Mouse (Mus musculus) c-Kit-positive CD71-positive TER-119-negative erythroid progenitor cells, embryonic 14.5 days (primary cell): ENCODE data around the gene Fhit.

Source experiments
- DNase-seq: peaks from one replicate; pipeline ENCODE4 v3.0.0-alpha.2; 2013; ENCODE audit warnings: low read depth

Gene Fhit

GRCm38 (mm10) chr14:10701707-10702106 lies 460.1 kb downstream of the Fhit start:
- DNase-seq: no peak

- DNase-seq: no peak
These were observed 481.8 kb downstream of the Fhit start for GRCm38 (mm10) chr14:10680041-10680440.

DNA sequence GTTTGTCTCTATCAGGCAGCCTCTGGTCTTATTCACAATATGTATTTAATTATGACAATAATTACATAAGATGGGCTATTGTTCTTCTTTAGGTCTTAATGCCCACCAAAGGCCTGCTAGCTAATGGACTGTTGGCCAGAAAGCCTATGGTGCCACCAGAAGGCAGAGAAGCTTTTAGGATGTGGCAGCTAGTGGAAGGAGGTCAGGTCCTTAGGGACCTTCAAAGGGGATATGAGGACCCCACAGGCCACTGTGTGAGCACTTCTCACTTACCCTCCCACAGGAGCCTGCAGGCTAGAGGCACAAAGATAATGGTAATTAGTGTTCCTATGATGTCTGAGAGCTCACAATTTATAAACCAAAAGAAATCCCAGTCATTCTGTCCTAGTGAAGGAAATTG lies 482.2 kb downstream of the Fhit start:
- no peak for DNase-seq

DNA sequence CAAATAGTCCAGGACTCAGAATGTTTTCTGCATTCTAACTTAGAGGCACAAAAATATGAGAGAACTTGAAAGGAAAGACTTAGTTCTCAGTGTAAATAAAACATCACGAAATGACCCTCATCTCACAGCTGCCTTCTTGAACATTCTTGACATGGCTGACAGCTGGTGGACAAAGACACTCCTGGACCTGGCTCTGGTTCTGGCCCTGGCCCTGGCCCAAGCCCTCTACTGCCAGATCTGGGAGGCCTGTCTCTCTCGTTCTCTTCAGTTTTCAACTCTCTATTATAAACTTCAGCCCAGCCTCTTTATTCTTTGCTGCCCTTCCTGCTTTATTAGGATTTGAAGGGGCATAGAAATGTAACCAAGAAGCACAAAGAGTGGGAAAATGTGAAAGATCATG lies 484.2 kb downstream of the Fhit start:
- DNase-seq: no peak

- no peak for DNase-seq
These were observed 501.6 kb downstream of the Fhit start for GRCm38 (mm10) chr14:10660247-10660646.

DNA sequence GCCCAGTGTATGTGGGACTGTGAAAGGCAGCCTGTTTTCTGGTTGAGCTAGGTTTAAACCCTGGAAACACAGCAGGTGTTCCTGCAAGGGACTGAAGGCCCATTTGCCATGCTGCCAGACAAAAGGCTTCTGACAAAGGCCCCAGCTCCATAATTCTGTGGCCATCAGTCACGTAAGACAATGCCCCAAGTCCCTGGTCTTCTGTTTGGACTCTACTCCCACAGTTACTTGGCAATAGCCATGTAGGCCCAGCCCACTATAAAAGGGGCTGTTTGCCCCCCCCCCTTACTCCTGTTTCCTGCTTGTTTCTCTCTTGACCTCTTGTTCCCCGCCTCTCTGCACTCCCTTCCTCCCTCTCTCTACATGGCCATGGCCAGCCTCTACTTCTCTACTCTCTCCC lies 502.5 kb downstream of the Fhit start:
- DNase-seq: no peak

DNA sequence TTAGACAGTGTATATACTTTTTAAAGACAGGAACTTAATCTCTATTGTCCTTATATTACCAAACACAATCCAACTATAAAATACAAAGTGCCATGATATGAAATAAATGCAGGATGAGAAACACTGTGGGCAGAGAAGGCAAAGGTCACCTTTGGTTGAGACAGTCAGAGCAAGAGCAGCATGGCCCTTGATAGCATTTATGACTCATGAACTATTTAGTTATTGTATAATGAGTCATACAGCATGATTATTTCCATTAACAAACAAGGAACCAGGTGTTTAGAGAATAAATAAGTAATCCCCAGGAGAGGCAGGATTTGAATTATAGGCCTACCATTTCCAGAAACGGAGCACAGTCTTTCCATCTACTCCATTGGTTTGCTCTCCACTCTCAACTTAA lies 503.6 kb downstream of the Fhit start:
- no peak for DNase-seq

DNA sequence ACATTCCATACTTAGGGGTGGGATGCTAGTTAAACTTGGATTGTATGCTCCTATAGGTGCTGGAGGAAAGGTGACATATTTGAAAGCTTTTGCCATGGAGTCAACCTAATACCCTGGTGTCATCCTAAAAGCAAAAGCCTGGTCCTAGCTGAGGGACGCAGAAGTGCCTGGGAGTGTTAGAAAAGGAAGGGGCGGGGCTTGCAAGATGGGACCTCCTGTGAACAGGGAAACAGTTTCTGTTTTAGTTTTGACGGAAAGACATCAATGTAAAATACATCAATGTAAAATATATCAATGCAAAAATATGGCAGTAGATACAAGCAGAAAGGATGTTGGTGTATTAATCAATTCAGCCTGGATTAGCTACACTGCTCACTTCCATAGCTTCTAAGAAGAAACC lies 504.5 kb downstream of the Fhit start:
- no peak for DNase-seq

- no peak for DNase-seq
These were observed 506.0 kb downstream of the Fhit start for GRCm38 (mm10) chr14:10655842-10656241.

- no peak for DNase-seq
These were observed 514.0 kb downstream of the Fhit start for GRCm38 (mm10) chr14:10647832-10648231.

DNA sequence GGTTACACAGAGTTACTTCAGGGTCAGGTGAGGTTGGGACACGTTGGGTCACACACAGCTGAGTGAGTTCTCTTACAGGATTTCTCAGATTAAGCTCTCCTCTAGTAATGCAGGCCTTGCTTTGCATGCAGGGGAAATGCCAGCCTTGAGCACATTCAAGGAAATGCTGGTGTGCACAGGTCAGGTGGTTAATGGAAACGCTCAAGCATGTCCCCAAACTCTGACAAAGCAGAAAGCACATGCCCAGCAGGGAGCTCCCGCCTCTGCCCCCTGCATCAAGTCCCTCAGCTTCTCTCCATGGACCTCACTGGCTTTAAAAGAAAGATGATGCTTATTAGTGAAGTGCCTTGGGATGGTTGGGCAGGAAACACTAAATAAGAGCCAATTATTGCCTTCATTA lies 530.1 kb downstream of the Fhit start:
- DNase-seq: no peak

- no peak for DNase-seq
These were observed 530.9 kb downstream of the Fhit start for GRCm38 (mm10) chr14:10630831-10631360.

DNA sequence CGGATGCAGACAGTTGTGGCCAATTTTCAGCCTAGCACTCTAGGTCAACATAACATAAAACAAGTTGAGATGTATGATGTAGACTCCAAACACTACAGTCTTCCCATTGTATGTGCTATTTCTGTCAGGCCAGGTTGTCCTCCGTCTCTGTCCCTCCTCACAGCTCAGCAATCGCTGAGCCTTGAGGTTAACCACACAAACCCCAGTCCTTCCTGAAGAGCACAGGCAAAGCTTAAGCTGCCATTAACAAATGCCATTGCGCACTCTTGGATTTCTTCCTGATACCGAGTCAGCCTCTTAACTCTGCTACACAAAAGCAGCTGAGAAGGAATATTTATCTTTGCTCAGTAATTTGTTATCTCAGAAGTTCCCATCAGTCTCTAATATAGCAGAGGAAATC lies 568.4 kb downstream of the Fhit start:
- no peak for DNase-seq

DNA sequence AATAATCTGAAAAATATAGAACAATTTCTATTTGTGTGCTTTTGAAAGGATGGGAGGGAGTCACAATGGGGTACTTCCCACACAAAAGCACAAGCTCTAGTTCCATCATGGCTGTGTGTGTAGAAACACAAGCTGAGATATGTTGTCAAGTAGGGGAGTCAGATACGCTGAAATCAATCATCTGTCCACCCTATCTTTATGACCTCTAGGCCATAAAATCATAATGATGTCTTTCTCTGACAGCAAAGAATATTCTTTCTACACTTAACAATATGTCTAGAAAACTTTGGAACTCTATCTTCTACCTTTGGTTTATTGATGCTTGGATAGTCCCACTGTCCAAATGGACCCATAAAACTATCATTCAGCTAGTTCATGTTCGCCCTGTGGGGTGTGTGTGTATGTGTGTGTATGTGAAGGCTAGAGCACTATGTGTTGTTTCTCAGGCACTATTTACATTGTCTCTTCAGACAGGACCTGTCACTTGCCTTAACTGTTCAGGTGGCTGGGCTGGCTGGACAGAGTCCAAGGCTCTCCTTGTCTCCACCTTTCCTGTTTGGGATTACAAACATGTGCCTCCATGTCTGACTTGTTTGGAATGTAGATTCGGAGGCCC lies 592.8 kb downstream of the Fhit start:
- no peak for DNase-seq

- DNase-seq: no peak
These were observed 594.1 kb downstream of the Fhit start for GRCm38 (mm10) chr14:10567771-10568170.

DNA sequence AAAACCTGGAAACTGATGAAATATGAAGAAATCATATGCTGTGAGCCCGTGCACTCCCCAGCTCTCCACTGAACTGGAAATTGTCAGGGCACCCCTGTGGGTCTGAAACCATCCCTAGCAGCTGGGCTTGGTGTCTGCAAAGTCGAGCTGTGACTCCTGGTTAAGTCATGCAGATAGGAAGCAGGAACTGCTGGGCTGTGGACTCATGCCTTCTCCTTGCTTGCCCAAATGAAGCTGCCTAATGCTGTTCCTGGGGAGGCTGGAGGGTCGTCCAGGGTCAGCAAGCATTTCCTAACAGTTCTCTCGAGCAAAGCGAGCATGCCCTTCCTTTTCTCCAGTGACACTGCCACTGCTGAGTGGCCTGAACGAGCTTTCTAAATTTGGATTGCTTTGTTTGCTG lies 607.1 kb downstream of the Fhit start:
- no peak for DNase-seq

DNA sequence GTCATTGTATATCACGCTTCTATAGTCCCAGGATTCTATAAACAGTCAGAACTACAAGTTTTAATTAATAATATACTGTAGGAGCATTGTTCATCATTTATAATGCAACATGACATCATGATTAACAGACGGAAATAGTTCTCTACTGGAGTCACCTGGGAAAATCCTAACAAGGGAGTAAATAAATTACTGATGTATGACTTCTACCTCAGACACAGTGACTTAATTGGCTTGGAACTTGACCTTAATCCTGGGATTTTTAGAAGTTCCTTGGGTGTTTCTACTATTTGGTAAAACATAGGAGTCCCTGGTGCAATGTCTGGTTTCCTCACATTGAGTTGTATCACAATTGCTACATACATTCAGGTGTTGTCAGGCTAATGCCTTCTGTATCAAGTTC lies 613.2 kb downstream of the Fhit start:
- DNase-seq: no peak

GRCm38 (mm10) chr14:10545916-10546315 lies 615.9 kb downstream of the Fhit start:
- DNase-seq: no peak

- DNase-seq: no peak
These were observed 627.0 kb downstream of the Fhit start for GRCm38 (mm10) chr14:10534862-10535261.

- DNase-seq: no peak
These were observed 629.9 kb downstream of the Fhit start for GRCm38 (mm10) chr14:10531748-10532500.

- no peak for DNase-seq
These were observed 635.0 kb downstream of the Fhit start for GRCm38 (mm10) chr14:10526800-10527199.

DNA sequence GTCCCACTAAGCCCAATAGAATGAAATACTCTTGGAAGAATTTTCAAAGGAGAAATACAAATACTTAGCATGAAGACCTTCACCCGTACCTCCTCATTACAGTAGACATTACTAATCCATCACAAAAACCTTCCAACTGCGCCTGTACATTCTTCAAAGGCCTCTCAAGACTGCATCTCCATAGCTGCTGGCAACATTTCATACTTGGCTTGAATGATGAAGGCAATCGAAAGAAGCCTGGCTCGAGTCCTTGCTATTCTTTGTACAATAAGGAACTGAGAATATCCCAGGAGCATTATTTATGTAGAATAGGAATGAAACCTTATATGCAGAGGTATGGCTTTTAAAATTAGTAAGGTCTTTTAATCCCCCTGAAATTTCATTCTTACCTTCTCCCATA lies 636.0 kb downstream of the Fhit start:
- no peak for DNase-seq

DNA sequence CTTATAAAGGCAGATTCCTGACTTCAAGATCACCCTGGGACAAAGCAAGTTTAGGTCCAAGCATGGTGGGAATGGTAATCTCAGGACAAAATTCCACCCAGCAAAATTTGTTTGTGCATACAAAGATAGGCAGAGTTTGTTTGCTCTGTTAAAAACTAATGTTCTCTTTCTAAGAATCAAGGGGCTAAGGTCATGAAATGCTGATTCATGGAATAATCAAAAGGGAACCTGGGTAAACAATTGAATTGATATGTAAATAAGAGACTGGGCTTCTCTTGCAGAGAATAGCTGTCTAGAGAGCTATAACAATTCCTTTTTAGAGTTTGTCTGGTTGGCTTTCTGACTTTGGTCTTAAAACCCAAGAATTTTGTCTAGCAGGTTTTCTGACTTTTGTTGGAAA lies 647.8 kb downstream of the Fhit start:
- no peak for DNase-seq

DNA sequence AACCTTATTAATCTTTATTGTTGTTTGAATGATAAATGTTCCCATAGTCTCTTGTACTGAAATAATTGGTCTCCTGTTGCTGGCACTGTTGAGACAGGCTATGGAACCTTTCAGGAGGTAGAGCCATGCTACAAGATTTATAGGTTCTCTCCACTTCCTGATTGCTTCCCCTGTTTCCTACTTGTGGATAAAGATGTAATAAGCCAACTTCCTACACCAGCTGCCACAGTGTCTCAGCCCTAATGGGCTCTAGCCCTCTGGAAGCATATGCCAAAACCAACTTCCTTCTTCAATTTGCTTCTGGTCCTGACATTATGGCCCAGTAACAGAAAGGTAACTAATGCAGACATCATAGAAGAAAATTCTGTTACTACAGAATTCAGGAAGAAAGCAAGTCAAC lies 652.6 kb downstream of the Fhit start:
- no peak for DNase-seq
